Mouse (Mus musculus) lung, postnatal 0 days (tissue): ENCODE data around the gene Sar1a.

ENCODE experiments used
- CTCF ChIP-seq: IDR thresholded peaks from 2 replicates; pipeline ENCODE4 v1.5.1; 2016; ENCODE audit warnings: antibody characterized with exemption, mild to moderate bottlenecking
- EP300 ChIP-seq: IDR thresholded peaks from 2 replicates; pipeline ENCODE4 v1.6.1; 2016; ENCODE audit warnings: antibody characterized with exemption, mild to moderate bottlenecking, control low read depth

DNA sequence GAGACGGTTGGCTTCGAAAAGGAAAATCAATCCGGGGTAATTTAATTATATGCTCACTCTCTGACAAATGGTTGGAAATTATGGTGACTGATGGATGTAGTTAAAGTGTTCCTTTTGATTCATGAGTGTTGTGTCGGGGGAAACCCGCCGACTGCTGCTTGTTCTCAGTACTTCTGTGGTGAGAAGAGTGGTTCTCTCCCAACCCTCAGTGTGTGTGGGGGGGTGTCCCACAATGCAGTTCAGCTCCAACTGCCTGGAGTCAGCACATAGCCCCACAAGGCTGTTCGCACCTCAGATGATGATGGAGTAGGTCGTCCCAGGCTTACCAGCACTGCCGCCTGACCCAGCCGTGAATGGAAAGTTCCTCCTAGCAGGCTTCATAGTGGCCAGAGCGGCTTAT is 49.1 kb downstream of the Sar1a start:
- no peak for TF ChIP-seq CTCF
- TF ChIP-seq EP300 = no peak
